Mouse (Mus musculus) embryonic stem cell, embryonic (primary cell): ENCODE data around the gene Asb18.

Source experiments
- CTCF ChIA-PET, 4 experiments: fragments of 300-600 bp in 2 of 4; fragments of 350-600 bp in 2 of 4; sonication (Branson Sonifier 250); formaldehyde crosslinking; loops; one replicate each; lab custom pipeline; 2022; ENCODE audit warnings: inconsistent platforms in 2 of 4; lab: Charles Lee
- POLR2A ChIA-PET, 4 experiments: fragments of 300-600 bp in 2 of 4; fragments of 350-600 bp in 2 of 4; sonication (Branson Sonifier 250); formaldehyde crosslinking; loops; one replicate each; lab custom pipeline; 2022; ENCODE audit warnings: antibody characterized with exemption in 4 of 4, inconsistent platforms in 1 of 4; lab: Charles Lee

The Asb18 gene

GRCm38 (mm10) chr1:89902641-89903040, 111.8 kb downstream of the Asb18 start:
- POLR2A ChIA-PET, result interaction anchor here in 1 of 4 experiments (0.5 kb wide), 1 partner anchor 120 kb away, joined by 3 read pairs; no protein-coding TSS in a partner anchor
- CTCF ChIA-PET, result interaction anchor here in 1 of 4 experiments (0.5 to 0.7 kb wide), 2 partner anchors 11 to 27 kb away, joined by 3 read pairs; no protein-coding TSS in a partner anchor

- CTCF ChIA-PET, result interaction anchor here in 1 of 4 experiments (0.7 kb wide), 1 partner anchor 27 kb away, joined by 3 read pairs; no protein-coding TSS in a partner anchor
- POLR2A ChIA-PET, result interaction anchor here in 1 of 4 experiments (0.5 kb wide), 1 partner anchor 119 kb away, joined by 3 read pairs; no protein-coding TSS in a partner anchor
These were observed 112.2 kb downstream of the Asb18 start for GRCm38 (mm10) chr1:89902236-89902635.

- ChIA-PET POLR2A (interaction anchor here in 2 of 4 experiments (0.9 to 1.1 kb wide), 2 partner anchors 12 to 30 kb away, joined by 3 to 4 read pairs; partner anchors contain the start of gene Gbx2 (in 1 of the 2)), CTCF (no interaction called here)
These were observed 113.1 kb downstream of the Asb18 start for GRCm38 (mm10) chr1:89901381-89901780.
